Mouse (Mus musculus) liver, embryonic 12.5 days (tissue): ENCODE measurements at regions not wholly inside any gene's neighbourhood (a gene's known extent, or its start where the extent isn't known, plus 50 kb on each side); places are given as distances from the start of the nearest gene placed in this dataset.

ENCODE experiments used
- ATAC-seq: fragments of 200-750 bp; cut with Nextera tagmentation; 2 replicates; pipeline ENCODE4 v1.8.0; 2017; ENCODE audit warnings: moderate number of reproducible peaks, mild to moderate bottlenecking, moderate library complexity
- H3K27ac ChIP-seq: fragments of 300-500 bp; sonication (generic); 2 replicates; pipeline ENCODE4 v1.5.1; 2016; ENCODE audit warnings: mild to moderate bottlenecking
- H3K27me3 ChIP-seq: fragments of 300-500 bp; sonication (generic); replicated peaks from 2 replicates; pipeline ENCODE4 v1.6.1; 2016; ENCODE audit warnings: mild to moderate bottlenecking, moderate library complexity
- H3K36me3 ChIP-seq: fragments of 300-500 bp; sonication (generic); 2 replicates; pipeline ENCODE4 v1.6.1; 2016; ENCODE audit warnings: mild to moderate bottlenecking, moderate library complexity
- H3K4me1 ChIP-seq: fragments of 300-500 bp; sonication (generic); 2 replicates; pipeline ENCODE4 v1.6.1; 2016
- H3K4me2 ChIP-seq: fragments of 300-500 bp; sonication (generic); 2 replicates; pipeline ENCODE4 v1.6.1; 2016; ENCODE audit warnings: mild to moderate bottlenecking, moderate library complexity
- H3K4me3 ChIP-seq: fragments of 300-500 bp; sonication (generic); 2 replicates; pipeline ENCODE4 v1.5.1; 2016; ENCODE audit warnings: mild to moderate bottlenecking, moderate library complexity
- H3K9ac ChIP-seq: fragments of 300-500 bp; sonication (generic); 2 replicates; pipeline ENCODE4 v1.6.1; 2016; ENCODE audit warnings: mild to moderate bottlenecking, moderate library complexity
- H3K9me3 ChIP-seq: fragments of 300-500 bp; sonication (generic); replicated peaks from 2 replicates; pipeline ENCODE4 v1.6.1; 2016; ENCODE audit warnings: mild to moderate bottlenecking, moderate library complexity
- WGBS: fragments of 180-500 bp; shearing (Covaris S2); methylation state at CpG from one replicate; pipeline ENCODE4 v1.1.7; 2016; ENCODE audit not compliant: insufficient replicate concordance; 5-methylcytosine and 5-hydroxymethylcytosine counted together

GRCm38 (mm10) chr6:31066861-31067260, 108.0 kb upstream of the Klf14 start:
- H3K27ac ChIP-seq: no peak overlapping the region
- H3K9me3 ChIP-seq: no peaks in the 10 kb centered on the region
- H3K36me3 ChIP-seq: peaks cover 27% of the 10 kb centered on the region
- no peak for ATAC-seq
- H3K4me2 ChIP-seq: no peak overlapping the region
- no peak overlapping the region for H3K9ac ChIP-seq
- WGBS: 82% methylated on average over 5 of the region's 5 CpGs
- no peaks in the 10 kb centered on the region for H3K4me1 ChIP-seq
- H3K4me3 ChIP-seq: no peak overlapping the region
- H3K27me3 ChIP-seq: no peaks in the 10 kb centered on the region

- ATAC-seq: no peak
- H3K27me3 ChIP-seq: no peaks in the 10 kb centered on the region
- H3K4me2 ChIP-seq: no peak overlapping the region
- 81% methylated on average over 7 of the region's 7 CpGs for WGBS
- no peak overlapping the region for H3K27ac ChIP-seq
- H3K36me3 ChIP-seq: peaks cover 21% of the 10 kb centered on the region
- H3K9me3 ChIP-seq: no peaks in the 10 kb centered on the region
- H3K4me1 ChIP-seq: no peaks in the 10 kb centered on the region
- H3K4me3 ChIP-seq: no peak overlapping the region
- H3K9ac ChIP-seq: no peak overlapping the region
Measured at GRCm38 (mm10) chr6:31067453-31067852, 108.6 kb upstream of the Klf14 start.

- Histone ChIP-seq H3K9me3 (no peaks in the 10 kb centered on the region), H3K27ac (no peak overlapping the region), H3K36me3 (peaks cover 17% of the 10 kb centered on the region), H3K4me3 (no peak overlapping the region), H3K4me2 (no peak overlapping the region), H3K4me1 (no peaks in the 10 kb centered on the region), H3K9ac (no peak overlapping the region), H3K27me3 (no peaks in the 10 kb centered on the region)
- no peak for ATAC-seq
- WGBS: 73% methylated on average over 13 of the region's 13 CpGs
Measured at GRCm38 (mm10) chr6:31069243-31069642, 110.4 kb upstream of the Klf14 start.

GRCm38 (mm10) chr6:31070537-31070936, 111.7 kb upstream of the Klf14 start:
- Histone ChIP-seq H3K4me3 (no peak overlapping the region), H3K9me3 (no peaks in the 10 kb centered on the region), H3K27me3 (no peaks in the 10 kb centered on the region), H3K27ac (no peak overlapping the region), H3K4me1 (no peaks in the 10 kb centered on the region), H3K9ac (no peak overlapping the region), H3K4me2 (no peak overlapping the region), H3K36me3 (peaks cover 16% of the 10 kb centered on the region)
- WGBS: 85% methylated on average over 6 of the region's 6 CpGs
- ATAC-seq: no peak

- Histone ChIP-seq H3K4me2 (no peak overlapping the region), H3K36me3 (peaks cover 12% of the 10 kb centered on the region), H3K27ac (no peak overlapping the region), H3K4me3 (no peak overlapping the region), H3K9ac (no peak overlapping the region), H3K9me3 (no peaks in the 10 kb centered on the region), H3K4me1 (peaks cover 2% of the 10 kb centered on the region; the same call in 1 of the 2 replicates), H3K27me3 (no peaks in the 10 kb centered on the region)
- no peak for ATAC-seq
- WGBS: 82% methylated on average over 9 of the region's 9 CpGs
Measured at GRCm38 (mm10) chr6:31070966-31071365, 112.1 kb upstream of the Klf14 start.

- no peak for ATAC-seq
Measured at GRCm38 (mm10) chr6:31072072-31072471, 113.2 kb upstream of the Klf14 start.

GRCm38 (mm10) chr6:31072559-31072958, 113.7 kb upstream of the Klf14 start:
- H3K4me2 ChIP-seq: no peak overlapping the region
- peaks cover 9% of the 10 kb centered on the region; the same call in 1 of the 2 replicates for H3K4me1 ChIP-seq
- H3K36me3 ChIP-seq: 0 out of 2 replicates have a peak, but pooled peaks cover 6% of the 10 kb centered on the region
- no peak overlapping the region for H3K27ac ChIP-seq
- H3K9me3 ChIP-seq: no peaks in the 10 kb centered on the region
- WGBS: 59% methylated on average over 5 of the region's 5 CpGs
- no peaks in the 10 kb centered on the region for H3K27me3 ChIP-seq
- H3K4me3 ChIP-seq: no peak overlapping the region
- H3K9ac ChIP-seq: no peak overlapping the region
- no peak for ATAC-seq

More at GRCm38 (mm10) chr6:31072072-31072471, 113.2 kb upstream of the Klf14 start:
- Histone ChIP-seq H3K9ac (no peak overlapping the region), H3K9me3 (no peaks in the 10 kb centered on the region), H3K27me3 (no peaks in the 10 kb centered on the region), H3K4me3 (no peak overlapping the region), H3K36me3 (0 out of 2 replicates have a peak, but pooled peaks cover 6% of the 10 kb centered on the region), H3K4me1 (peaks cover 5% of the 10 kb centered on the region; the same call in 1 of the 2 replicates), H3K4me2 (no peak overlapping the region), H3K27ac (no peak overlapping the region)
- WGBS: 69% methylated on average over 7 of the region's 7 CpGs

- H3K9me3 ChIP-seq: no peaks in the 10 kb centered on the region
- H3K9ac ChIP-seq: no peak overlapping the region
- 0 out of 2 replicates have a peak, but pooled peaks cover 6% of the 10 kb centered on the region for H3K36me3 ChIP-seq
- no peak for ATAC-seq
- 86% methylated on average over 8 of the region's 8 CpGs for whole genome bisulfite sequencing
- H3K27ac ChIP-seq: no peak overlapping the region
- no peaks in the 10 kb centered on the region for H3K27me3 ChIP-seq
- no peak overlapping the region for H3K4me3 ChIP-seq
- H3K4me2 ChIP-seq: no peak overlapping the region
- peaks cover 17% of the 10 kb centered on the region for H3K4me1 ChIP-seq
Measured at GRCm38 (mm10) chr6:31073338-31073737, 114.5 kb upstream of the Klf14 start.

- no peak for ATAC-seq
- H3K4me3 ChIP-seq: no peak overlapping the region
- no peaks in the 10 kb centered on the region for H3K9me3 ChIP-seq
- 0 out of 2 replicates have a peak, but pooled peaks cover 6% of the 10 kb centered on the region for H3K36me3 ChIP-seq
- no peaks in the 10 kb centered on the region for H3K27me3 ChIP-seq
- no peak overlapping the region for H3K27ac ChIP-seq
- H3K4me2 ChIP-seq: no peak overlapping the region
- no peak overlapping the region for H3K9ac ChIP-seq
- 71% methylated on average over 9 of the region's 9 CpGs for WGBS
- peaks cover 27% of the 10 kb centered on the region for H3K4me1 ChIP-seq
Measured at GRCm38 (mm10) chr6:31074394-31074793, 115.5 kb upstream of the Klf14 start.

- Histone ChIP-seq H3K4me3 (no peak overlapping the region), H3K9ac (no peak overlapping the region), H3K4me1 (peaks cover 31% of the 10 kb centered on the region), H3K9me3 (no peaks in the 10 kb centered on the region), H3K36me3 (0 out of 2 replicates have a peak, but pooled peaks cover 6% of the 10 kb centered on the region), H3K27me3 (no peaks in the 10 kb centered on the region), H3K4me2 (no peak overlapping the region), H3K27ac (no peak overlapping the region)
- WGBS: 66% methylated on average over 2 of the region's 2 CpGs
- no peak for ATAC-seq
Measured at GRCm38 (mm10) chr6:31075209-31075571, 116.3 kb upstream of the Klf14 start.

GRCm38 (mm10) chr6:31075572-31076477, 116.9 kb upstream of the Klf14 start:
- H3K4me1 ChIP-seq: peaks cover 31% of the 10 kb centered on the region
- no peaks in the 10 kb centered on the region for H3K27me3 ChIP-seq
- no peaks in the 10 kb centered on the region for H3K9me3 ChIP-seq
- 42% methylated on average over 13 of the region's 13 CpGs for WGBS
- peak; percentile 58 for ATAC-seq
- H3K27ac ChIP-seq: no peak overlapping the region
- H3K9ac ChIP-seq: no peak overlapping the region
- no peak overlapping the region for H3K4me3 ChIP-seq
- no peak overlapping the region for H3K4me2 ChIP-seq
- H3K36me3 ChIP-seq: 0 out of 2 replicates have a peak, but pooled peaks cover 2% of the 10 kb centered on the region

GRCm38 (mm10) chr6:31076478-31076834, 117.6 kb upstream of the Klf14 start:
- ATAC-seq: no peak
- Histone ChIP-seq H3K4me1 (peaks cover 37% of the 10 kb centered on the region), H3K4me2 (no peak overlapping the region), H3K27ac (no peak overlapping the region), H3K4me3 (no peak overlapping the region), H3K9me3 (no peaks in the 10 kb centered on the region), H3K9ac (no peak overlapping the region), H3K27me3 (no peaks in the 10 kb centered on the region), H3K36me3 (0 out of 2 replicates have a peak, but pooled peaks cover 2% of the 10 kb centered on the region)
- WGBS: 72% methylated on average over 6 of the region's 6 CpGs
